Mouse (Mus musculus) layer of hippocampus, adult 9-10 months (tissue): ENCODE results near the gene Foxk1.

Experiments
- DNase-seq: peaks from one replicate; pipeline ENCODE4 v3.0.0; 2022; ENCODE audit warnings: low spot score

Gene Foxk1

DNA sequence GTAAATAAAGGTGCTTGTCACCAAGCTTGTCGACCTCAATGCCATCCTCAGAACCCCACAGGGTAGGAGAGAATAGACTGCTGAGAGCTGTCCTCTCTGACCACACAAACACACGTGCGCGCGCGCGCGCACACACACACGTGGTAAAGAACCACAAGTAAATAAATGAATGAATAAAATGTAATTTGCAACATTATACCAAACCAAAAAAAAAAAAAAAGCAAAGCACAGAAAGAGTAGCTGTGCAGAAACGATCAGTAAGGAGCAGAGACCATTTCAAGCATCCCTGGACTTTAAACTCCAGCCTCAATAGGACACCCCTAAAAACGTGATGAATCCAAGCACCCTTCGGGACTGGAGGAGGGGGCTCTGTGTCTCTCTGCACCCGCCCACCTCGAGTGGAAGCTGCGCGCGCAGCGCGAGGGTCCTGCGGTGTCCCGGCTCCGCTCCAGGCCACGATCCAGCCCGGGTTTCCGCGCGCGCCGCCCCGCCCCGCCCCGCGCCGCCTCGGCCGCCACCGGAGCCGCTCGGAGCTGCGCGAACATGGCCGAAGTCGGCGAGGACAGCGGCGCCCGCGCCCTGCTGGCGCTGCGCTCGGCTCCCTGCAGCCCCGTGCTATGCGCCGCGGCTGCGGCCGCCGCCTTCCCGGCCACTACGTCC is at the start of gene Foxk1:
Gene Foxk1 (plus strand): TSS at position 517 of the 660 bp plus-strand sequence.
- peak; percentile 77 for DNase-seq

DNA sequence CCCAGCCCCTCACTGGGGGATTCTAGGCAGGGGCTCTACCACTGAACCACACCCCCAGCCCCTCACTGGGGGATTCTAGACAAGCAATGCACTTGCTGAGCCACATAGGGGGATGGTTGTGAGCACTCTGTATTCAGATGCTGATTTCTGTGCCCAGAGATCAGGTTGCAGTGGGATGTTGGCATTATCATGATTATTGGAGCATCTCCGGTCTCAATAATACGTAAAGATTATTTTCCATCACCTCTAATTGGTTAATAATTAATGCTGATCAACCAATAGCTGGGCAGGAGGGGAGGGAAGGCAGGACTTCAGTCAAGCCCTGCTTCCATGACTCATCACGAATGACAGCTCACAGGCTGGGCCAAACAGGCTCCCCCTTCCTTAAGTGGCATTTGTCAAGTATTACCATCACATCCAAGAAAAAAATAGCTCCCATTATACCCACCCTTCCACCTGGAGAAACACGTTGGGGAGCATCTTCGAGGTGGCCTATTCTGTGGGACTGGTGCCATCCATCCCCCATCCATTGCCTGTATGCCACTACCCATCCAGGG is 48.9 kb upstream of the Foxk1 start:
- no peak for DNase-seq

DNA sequence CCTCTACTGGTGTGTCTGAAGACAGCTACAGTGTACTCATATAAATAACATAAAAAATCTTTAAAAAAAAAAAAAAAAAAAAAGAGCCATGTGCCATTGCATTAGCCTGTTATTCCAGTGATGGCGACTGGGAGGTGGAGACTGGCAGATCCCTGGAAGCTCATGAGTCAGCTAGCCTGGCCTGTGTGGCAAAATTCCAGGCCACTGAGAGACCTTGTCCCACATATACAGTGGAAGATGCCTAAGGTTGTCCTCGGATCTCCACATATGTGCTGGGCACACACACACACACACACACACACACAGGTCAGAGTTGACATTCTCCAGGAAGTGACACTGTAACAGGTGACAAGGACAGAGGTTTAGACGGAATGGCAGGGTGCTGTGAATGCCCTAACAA is 46.2 kb upstream of the Foxk1 start:
- no peak for DNase-seq

DNA sequence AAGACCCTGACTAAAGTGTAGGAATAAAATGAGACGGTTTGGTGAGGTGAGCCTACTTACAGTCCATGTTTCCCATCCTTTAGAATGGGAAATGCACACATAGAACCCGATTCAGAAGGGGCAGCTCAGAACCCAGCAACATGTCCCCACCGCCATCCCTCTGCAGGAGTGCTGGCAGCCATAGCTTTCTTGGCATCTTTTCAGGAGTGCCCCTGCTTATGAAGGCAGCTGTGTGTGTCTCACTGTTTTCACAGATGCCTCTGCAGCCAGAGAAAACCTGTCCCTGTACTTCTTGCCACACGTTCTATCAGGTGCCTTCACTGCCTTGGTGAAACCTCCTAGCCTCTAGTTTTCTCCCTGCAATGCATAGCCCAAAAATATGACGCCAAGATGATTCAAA is 40.1 kb upstream of the Foxk1 start:
- DNase-seq: no peak

DNA sequence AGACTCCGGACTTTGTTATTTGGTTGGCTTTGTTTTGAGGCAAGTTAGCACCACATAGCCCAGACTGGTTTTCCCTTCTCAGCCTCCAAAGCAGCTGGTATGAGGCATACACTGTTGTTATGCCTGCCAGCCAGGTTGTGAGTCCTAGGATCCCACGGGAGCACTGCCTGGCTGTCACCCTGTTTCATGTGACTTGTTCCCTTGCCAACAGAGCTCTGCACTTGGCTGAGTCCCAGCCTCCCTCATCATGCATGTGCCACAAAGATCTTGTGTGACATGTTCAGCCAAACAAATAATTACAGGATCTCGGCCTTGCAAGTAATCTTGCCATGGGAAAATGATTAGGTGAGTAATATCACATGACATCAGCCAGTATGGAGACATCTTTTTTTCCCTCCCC is 38.4 kb upstream of the Foxk1 start:
- no peak for DNase-seq

DNA sequence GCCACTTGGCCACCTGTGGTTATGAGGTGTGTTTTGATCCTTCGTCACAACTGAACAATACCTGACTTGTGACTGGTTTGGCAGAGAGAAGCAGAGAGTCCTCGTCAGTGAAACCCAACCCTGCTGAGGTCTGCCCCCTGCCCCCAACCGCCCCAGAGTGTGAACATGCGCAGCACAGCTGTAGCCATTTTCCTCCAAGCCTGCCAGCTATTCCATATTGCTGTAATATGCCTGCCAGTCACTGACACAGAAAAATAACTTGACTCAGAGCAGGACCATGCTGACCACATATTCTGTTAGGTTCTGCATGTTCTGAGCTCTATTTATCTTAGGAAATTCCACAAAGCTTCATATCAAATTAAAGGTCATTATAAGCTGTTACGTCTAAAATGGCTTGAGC is 37.2 kb upstream of the Foxk1 start:
- no peak for DNase-seq

DNA sequence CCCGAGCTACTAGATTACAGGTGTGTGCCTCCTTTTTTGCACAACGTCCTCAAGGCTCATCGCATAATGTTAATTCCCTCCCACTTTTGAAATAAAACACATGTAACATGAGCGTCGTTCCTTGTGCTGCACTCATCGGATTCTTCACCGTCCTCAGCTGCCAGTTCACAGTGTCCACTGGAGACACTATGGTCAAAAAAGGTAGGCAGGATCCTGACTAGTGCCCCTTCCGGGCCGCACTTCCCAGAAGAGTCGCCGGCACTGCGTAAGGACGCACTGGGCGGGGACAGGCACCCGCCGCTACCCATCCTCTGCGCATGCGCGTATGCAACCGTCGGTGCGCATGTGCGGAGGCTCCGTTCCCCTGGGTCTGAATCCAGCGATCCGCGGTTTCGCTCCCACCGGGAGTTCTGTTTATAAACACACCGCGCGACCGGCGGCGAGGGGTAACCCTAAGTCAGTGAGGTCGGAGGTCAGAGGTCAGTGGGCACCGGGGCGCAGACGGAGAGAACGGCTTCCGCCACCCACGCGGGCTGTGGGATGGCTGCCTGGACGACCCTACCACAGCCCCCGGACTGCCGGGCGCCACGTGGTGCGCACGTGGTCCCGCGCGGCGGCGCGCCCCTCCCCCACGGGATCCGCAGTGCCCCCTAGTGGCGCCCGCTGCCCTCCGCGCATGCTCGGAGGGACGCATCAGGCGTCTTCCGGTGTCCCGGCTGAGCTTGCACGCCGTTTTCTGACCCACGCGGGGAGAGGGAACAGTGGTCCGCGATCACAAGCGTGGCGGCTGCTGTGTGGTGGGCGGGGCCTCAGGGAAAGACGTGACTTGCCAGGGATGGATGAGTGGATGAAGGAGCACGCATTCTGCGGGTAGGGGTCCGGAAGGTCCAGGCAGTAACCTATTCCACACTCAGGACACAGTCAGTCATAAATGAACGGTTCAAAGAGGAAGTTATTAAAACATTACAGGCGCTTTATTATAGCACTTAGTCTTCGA is 33.9 kb upstream of the Foxk1 start:
- DNase-seq: peak; percentile 99

DNA sequence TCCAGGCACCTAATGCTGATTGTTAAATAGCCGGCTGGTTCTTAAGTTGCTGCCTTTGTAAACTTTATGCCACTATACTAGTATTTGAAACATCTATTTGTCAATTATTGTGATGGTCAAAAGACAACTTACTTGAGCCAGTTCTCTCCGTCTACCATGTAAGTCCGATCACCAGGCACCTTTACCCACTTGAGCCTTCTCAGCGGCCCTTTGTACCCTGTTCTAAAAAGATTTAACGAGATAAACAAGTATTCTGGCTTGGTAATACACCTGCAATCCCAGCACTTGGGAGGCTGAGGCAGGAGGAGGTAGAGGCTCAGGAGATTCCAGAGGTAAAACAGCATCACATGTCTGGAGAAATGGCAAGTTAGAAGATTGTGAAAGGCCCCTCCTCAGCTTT is 33.2 kb upstream of the Foxk1 start:
- no peak for DNase-seq

DNA sequence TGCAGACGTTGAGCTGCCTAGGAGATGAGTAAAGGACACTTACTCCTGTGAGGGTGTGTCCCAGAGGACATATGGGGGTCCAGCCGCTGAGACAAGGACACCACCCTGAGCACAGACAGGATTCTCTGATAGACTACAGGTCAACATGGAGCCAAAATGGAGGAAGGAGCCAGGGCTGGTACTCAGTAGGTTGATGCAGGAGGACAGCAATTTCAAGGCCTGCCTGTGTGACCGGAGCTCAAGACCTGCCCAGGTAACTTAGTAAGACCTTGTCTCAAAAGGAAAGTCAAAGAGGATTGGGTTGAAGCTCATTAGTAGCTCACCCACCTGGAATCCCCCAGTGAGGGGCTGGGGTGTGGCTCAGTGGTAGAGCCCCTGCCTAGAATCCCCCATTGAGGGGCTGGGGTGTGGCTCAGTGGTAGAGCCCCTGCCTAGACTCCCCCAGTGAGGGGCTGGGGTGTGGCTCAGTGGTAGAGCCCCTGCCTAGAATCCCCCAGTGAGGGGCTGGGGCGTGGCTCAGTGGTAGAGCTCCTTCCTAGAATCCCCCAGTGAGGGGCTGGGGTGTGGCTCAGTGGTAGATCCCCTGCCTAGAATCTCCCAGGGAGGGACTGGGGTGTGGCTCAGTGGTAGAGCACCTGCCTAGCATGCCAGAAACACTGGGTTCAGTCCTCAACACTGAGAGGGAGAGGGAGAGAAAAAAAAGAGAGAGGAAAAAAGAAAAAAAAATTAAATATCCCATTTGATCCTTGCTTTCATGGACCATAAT is 30.7 kb upstream of the Foxk1 start:
- no peak for DNase-seq

DNA sequence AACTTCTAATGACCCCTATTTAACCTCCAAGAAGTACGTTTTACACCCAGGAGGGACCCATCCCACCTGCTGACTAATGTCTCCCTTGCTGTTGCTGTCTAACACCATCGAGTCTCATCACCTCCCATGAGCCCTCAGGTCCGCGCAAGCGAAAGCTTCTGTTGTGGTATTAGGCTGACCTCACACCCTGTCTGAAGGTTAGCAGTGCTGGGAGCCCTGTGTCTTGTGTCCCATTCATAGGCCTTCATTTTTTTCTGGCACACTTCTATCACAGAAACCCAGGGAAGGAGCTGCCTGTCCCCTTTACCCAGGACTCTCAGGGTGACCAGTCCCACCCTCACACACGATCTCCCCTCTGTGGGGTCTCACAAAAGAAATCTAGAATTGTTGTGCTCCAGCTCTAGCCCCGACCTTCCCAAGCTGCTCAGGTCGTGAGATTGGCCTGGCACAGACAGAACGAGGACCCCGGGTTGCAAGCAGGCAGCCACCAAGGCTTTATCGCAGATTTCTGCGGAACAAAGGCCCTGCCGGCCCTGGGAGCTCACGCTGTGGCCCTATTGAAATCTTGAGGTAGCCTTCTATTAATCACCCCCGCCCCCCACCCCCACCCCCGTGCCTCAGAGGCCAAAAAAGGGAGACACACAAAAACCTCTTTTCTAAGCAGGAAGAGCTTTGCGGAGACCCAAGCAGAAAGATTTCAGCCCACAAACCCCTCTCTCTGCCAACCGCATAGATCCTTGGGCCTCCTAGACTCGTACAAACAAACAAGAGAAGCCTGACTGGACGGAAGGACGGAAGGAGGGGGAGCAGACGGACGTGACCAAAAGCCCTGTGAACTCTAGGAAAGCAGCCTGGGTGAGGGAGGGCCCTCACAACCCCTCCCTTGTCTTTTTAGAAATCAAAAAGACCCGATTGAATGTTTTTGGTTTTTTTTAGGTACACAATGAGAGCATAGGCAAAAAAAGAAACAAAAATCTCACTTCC is 29.8 kb upstream of the Foxk1 start:
- DNase-seq: no peak

DNA sequence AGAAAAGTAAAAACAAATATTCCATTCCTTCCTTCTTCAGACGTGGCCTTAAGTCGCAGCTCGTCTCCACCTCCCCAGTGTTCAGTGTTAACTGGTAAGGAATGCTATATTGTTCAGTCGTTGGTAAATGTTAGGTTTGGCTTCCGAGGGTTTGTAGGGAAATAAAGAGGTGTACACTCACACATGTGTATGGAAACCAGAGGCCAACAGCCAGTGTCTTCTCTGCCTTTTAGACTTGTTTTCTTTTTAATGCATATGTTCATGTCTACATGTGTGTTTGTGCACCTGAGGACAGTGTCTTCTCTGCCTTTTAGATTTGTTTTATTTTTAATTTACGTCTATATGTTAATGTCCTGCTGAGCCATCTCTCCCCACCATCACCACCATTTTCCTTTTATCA is 29.1 kb upstream of the Foxk1 start:
- no peak for DNase-seq

DNA sequence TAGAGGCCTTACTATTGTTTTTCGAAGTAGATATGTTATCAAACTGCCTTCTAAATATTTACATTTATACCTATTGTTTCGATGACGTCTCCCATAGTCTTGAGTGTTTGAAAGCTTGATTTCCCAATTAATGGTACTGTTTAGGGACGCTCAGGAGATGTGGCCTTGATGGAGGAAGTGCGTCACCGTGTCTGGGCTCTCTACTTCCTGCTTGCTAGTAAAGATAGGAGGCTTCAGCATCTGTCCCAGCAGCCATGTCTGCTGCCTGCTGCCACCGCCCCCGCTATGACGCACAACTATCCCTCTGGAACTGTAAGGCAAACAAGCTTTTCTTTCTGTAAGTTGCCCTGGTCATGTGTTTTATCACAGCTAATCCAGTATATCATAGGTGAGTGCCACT is 27.0 kb upstream of the Foxk1 start:
- DNase-seq: no peak

DNA sequence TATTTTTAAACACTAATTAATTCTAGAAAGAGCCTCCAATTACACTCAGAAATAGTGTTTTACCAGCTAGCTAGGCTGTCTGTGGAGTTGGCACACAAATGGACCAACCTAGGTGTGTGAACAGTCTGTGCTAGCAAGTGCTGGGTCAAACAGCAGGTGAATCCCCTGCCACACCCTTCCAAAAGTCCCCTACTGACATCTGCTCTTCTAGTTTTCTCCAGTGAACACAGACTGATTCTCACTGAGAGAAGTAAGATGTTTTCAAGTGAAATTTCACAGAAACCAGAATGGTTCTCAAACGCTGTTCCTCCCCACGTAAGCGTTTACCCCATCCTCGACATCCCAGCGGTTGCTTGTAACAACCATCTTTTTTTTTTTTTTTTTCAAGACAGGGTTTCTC is 25.7 kb upstream of the Foxk1 start:
- DNase-seq: no peak

DNA sequence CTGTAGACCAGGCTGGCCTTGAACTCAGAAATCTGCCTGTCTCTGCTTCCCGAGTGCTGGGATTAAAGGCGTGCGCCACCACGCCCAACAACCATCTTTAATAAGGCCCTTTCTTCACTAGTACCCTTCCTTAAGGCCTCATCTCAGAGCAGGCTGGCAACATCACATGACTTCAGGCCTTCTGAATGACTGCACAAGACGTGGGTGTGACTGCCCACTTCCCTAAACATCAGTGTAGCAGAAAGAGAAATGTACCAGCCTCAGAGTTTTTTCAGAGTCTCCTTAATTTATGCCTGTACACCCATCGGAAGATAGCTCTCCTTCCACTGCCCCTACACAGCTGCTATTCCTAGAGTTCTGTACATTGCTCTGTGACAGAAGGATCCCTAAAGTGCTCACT is 25.2 kb upstream of the Foxk1 start:
- DNase-seq: no peak

DNA sequence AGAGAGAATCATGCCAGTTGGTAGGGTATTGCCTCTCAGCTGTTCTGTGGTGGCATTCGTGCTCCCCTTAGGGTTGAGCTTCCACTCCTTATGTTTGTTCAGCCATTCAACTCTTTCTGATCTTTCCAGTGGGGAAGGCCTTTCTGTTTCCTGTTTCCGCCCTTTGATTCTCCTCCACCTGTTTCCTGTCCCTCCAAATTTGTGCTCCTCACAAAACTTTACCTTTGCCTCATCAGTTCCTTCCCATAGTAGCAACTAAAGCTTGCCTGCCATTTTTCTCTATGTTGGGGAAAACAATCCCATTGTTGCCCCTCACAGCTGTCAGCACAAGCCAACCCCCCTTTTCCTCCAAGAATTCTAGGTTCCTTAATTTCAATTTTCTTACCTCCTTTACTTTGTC is 23.2 kb upstream of the Foxk1 start:
- no peak for DNase-seq

DNA sequence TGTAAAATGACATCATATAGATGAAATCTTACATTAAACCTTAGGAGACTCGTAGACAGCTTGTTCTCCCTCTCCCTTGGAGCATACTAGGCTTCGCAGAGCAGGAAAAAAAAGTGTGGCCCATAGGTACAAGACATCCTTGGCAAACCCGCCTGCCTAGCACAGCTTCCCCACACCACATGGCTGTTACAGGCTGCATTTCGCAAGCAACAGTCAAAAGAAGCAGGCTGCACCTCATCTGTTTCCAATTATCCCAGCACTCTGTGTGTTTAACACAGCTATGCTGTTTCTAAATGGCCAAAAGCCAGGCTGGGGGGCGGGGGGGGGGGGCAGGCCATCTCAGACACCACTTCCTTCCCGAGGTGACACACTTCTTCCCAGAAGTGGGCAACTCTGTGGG is 20.8 kb upstream of the Foxk1 start:
- no peak for DNase-seq

DNA sequence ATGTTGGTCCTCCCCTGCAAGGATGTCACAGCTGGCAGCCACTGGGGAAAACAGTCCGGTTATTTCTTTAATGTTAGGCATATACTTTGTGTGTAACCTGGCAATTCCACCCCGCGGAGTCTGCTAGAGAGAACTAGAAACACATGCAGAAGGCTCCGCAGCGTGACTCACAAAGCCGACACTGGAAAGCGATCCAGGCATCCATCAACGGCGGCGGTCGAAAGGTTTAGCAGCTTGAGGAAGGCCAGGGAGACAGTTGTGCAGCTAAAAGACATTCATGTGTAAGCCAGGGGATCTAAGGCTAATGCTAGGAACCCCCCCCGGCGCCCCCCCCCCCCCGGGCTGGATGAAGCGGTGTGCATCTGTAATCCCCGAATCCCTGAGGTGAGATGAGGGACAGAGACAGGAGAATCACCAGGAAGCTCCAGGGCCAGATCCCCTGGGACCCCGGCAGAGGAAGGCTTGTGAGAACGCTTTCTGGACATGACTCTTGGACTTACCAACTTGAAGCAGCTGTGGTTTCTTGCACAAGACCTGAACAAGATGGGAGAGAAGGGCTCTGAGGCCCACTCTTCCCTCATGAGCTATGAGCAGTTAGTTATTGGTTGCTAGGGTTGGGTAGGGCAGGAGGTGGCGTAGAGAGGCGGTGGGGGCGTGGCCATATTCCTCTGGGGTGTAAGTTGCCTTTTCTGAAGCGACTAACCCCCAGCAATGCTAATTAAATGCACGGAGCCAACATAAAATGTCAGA is 16.2 kb upstream of the Foxk1 start:
- DNase-seq: no peak

DNA sequence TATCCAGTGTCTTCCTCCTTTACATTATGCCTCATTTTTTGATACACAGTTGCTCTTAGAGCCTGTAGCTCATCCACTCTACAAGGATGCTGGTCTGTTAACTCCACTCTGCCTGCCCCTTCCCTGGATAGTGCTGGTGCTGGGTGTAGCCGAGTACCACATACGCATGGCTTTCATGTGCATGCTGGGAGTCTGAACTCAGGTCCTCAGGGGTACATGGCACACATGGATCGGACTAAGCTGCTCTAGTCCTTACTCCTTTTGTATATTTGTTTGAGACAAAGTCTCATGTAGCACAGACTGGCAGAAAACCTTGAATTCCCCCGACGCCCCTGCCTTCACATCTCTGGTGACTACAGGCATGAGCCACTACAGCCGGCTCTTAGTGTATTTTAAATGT is 15.0 kb upstream of the Foxk1 start:
- DNase-seq: no peak

DNA sequence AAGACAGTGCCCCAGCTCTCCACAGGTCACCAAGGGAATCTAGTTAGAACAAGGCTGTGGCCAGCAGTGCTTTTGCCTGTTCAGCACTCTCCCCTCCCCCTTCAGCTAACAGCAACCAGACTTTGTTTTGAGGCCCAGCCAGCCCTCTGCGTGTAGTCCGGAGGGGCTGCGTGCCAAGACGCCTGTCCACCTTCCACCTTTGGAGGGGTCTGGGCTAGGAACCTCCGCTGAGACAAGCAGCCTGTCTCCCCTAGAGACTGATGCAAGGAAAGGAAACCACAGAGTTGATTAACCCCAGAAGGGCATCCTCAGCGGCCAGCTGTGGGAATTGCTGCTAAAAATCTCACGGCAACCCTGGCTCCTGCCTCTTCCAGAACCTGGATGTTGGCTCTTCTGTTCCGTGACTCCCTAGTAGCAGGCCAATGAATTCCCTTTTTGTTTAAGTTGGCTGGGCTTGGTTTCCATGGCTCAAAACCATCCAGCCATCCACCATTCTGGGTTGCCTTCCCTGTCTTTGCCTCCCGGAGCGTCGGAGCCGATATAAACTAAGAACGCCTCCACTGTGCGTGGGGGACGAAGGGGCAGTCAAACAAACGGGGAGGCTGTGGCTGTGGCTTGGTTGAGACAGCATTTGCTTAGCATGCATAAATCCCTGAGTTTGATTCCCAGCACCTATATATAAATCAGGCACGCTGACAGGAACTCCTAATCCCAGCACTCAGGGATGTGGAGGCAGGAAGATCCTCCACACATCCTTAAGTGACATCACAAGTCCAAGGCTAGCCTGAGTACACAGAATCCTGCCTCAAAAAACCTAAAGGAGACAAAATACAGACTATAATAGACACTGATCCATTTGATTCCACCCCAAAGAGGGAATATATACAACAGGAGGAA is 14.3 kb upstream of the Foxk1 start:
- DNase-seq: no peak
